Mouse (Mus musculus) A20 (cell line): ENCODE measurements around the gene Tfb1m.

Source experiments
- DNase-seq: peaks from one replicate; pipeline ENCODE4 v3.0.0-alpha.2; 2011; ENCODE audit warnings: low read depth, low spot score

The Tfb1m gene

DNA sequence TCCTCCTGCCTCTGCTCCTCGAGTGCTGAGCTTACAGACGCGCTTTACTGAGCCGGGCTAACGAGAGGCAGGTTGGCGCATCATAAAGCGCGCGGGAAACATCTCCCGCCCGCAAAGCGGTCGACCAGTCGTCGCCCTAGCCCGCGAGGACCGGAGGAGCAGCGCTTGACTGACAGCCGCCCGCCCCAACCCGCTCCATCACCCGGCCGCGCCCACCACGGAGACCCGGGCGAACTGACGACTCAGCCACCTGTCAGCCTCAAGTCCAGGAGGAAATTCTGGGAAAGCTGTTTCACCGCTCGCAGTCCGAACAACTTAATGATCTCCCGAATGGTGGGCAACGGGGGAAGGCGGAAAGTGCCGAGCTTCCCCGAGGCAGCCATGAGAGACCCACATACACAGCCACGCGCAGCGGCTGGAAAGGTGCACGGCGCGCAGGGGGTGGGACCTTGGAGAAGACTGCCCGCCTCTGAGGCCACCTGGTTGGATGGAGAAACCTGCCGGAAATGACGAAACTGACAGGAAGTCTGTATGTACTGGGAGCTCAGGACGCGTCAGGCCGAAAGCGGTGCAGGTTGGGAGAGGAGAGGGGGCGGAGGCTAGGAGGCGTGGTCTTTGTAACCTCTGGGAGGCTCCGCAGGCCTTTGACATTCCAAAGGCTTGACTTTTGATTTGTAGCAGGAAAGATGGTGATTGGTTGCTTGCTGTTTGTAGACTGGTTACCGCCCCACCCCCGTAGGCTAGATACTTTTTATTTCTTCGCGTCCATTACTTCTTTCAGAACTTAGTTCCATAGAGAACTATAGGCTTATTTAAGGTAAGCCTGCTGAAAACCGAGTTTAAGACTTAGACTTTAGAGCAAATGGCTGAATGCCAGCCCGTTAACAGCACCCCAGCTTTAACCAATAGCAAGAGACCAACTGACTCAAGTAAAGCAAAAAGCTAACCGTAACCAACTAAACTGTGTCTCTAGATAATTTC lies at the start of gene Tfb1m:
TSS of gene Tfb1m (minus strand) at position 451 of the 981 bp plus-strand sequence.
- DNase-seq: peak; percentile 99

DNA sequence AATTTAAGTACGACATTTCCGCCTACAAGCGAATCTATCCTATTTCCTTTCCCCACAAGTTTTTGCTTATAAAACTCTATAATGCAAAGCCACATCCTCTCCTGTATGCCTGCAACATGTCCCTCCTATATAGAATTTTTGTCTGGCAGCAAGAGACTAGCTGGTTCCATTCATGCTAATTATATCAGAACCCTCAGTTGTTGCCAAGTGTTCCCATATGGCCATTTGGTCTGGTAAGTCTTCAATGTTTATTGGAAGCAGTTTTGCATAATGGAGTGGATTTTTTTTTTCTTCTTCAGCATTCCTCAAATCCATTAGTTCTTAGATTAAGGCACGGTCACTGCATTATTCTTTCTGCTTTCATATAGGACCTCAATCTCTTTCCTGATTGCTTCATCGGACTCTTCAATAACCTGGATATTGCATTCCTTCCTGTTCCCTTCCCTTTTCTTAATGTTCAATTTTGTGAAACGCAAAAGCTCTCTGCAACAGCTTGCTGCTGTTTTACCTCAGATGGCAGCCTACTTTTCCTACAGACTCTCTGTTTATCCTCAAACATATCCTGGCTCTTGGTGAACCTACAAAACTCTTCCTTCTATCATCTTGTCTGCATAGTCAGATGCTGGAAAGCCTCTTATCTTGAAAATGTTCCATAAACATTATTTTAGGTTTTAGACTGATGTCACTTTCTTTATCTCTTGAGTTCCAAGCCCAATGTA lies 45.5 kb upstream of the Tfb1m start:
- no peak for DNase-seq

DNA sequence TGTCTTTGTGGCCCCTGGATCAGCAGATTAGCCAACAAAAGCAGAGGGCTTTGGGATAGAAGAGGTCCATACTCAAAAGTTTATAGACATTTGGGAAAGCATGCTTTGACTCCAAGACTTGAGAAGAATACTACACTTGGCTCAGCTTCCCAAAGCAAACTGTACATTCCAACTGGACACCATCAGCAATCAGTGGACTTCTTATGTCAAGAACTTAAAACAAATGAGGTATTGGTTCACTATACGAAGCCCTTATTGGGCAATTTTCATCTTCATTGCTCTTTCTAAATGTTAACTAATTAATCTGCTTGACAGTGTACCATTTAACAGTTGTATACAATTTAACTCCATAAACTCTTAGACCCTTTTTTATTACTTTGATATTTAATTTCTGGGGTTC lies 40.8 kb upstream of the Tfb1m start:
- no peak for DNase-seq

DNA sequence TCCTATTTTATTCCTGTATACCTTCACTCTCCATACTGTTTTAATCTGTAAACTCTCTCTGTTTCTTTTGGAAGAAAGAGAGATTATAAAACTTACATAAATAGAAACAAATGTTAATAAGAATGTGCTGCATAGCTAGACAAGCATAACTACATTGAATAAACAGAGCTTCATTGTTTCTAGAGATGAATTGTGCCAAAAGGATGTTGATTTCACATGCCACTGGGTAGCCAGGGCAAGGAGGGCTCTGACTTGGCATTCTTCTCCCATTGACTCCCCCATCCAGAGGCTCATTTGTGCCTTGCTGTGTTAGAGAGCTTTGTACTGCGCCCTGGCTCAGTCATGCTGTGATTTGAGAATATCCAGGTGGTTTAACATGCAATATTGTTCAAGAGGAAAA lies 40.3 kb upstream of the Tfb1m start:
- DNase-seq: no peak

DNA sequence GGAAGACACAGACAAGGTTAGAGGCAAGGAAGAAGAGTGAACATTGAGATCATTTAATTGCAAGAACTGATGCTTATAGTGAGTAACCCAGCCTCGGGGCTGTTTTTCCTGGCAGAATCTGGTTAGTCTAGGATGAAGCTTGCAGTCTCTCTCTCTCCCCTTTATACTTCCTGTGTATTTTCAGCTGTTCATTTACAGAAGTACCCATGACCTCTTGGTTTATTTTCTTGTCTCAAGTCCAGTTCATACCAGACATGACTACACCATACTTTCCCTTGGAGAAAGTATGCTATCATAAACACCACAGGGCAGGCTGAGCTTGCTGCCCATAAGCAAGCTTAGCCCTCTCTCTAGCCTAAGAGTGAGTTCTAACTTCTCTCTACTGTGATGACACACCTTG lies 39.5 kb upstream of the Tfb1m start:
- DNase-seq: no peak

DNA sequence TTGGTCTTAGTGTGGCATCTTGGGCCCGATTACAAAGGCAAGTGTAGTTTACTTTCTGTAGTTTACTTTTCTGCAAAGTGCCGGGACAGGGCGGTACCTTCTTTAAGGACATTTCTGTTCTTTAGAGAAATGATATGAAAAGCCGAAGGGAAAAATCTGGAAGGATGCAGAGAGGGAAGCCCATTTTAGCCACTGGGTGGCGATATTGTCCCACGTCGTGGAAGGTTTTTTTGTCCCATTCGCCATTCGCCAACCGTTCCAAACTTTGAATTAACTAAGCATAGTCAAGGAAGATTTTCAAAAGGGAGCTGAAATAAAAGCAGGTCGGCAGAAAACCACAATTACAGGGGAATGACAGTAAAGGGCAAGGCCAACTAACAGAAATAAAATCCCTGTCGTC lies 13.3 kb upstream of the Tfb1m start:
- peak; percentile 61 for DNase-seq

DNA sequence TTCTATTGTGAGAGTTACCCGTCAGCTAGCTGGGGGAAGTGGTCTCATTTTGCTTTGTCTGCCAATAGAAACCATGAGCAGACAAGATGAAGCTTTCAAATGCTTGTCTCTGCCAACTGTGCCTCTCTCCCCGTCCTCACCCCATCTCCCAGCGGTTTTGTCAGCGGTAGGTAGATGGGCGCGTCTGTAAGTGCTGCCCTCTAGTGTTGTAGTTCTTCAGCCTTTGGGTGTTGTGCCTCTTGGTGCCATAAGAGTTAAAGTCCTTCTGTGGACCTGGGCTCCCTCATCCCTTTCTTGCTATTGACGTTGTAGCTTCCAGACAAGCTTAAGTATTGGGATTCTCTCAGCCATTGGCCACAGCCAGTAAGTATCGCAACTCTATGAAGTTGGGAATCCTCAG lies 4.8 kb upstream of the Tfb1m start:
- no peak for DNase-seq

DNA sequence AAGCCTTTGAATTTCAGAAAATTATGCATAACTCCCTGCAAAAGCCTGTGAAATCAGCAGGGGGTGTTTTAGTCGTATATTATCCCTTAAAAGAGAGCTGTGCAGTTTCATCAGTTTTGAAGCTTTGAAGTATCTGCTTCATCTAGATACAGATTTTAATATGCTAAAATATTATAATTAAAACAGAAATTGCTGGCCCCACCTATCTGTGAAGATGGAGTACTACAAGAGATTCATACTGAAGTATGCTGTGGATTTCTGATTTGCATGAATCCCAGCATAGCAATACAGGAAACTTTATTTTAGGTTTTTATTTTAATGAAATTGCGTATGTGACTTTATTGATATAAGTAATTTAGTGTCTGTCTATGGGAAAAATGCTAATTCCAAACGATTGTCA lies 3.0 kb upstream of the Tfb1m start:
- DNase-seq: peak; percentile 22

DNA sequence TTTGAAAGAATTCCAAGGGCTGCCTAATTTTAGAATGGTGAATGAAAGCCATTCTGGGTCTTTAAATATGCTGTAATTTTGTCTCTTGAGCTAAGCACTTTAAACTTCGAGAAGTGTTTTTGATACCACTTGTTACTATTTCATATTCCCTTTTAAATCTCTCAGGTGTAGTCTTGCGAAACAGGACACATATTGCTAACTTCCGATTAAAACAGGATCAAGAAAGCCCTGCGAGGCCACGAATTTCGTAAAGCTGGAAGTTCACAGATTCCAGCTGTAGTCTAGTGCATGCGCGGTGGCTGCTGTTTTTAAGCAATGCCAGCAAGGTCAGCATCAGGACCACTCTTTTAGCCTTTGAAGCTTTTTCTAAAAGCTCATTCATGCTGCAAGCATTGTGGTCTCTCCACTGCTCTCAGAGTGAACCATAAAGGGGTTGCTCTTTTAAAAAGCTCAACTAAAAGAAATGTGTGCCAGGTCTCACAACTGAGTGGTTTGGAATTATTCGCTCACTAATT lies 832 bp upstream of the Tfb1m start:
- no peak for DNase-seq

DNA sequence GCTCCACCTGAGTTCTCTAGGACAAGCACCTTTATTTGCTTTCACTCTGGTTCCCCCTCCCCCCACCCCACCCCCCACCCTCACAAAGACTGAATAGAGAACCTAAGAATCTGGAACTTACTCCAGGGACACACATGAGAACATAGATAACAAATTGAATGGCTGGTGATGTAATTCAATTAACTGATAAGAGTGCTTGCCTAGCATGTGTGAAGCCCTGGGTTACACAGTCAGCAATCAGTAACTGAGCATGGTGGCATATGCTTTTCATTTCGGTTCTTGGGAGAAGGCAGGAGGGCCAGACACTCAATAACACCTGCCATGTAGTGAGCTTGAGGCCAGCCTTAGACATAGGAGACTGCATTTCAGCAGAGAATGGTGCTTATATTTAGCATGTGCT lies 1.3 kb downstream of the Tfb1m start:
- no peak for DNase-seq

DNA sequence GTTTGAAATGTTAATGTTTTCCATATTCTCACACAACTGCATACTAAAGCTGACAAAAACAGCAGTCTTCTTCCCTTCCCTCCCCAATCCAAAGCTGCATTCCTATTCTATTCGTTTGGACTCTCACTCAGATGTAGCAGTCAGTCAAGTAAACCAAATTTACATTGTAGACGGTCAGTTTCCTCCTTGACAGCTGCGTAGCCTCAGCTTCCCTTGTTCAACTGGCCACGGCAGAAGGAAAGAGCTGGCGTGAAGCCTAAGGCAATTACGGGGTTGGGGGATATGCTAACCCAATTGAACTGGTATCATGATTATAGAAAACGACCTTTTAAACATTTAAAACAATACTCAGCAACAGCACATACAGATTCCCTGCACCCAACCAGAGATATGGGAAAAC lies 9.9 kb downstream of the Tfb1m start:
- DNase-seq: no peak

DNA sequence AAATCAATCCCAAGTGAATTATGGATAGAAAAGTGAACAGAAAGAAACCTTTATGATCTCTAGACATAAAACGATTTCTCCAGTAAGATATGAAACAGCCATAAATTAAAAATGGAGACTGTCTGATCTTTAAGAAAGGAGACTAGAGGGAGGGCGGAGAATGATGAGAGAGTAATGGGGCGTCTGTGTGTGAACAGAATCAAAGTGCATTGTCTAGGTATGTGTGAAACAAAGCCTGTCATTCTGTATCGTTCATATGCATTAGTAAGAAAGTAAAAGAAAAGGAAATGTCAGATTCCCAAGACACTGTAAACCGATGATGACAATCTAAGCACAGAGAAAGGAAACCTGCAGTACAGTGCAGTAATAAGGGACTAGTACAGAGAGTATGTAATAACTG lies 16.5 kb downstream of the Tfb1m start:
- no peak for DNase-seq

DNA sequence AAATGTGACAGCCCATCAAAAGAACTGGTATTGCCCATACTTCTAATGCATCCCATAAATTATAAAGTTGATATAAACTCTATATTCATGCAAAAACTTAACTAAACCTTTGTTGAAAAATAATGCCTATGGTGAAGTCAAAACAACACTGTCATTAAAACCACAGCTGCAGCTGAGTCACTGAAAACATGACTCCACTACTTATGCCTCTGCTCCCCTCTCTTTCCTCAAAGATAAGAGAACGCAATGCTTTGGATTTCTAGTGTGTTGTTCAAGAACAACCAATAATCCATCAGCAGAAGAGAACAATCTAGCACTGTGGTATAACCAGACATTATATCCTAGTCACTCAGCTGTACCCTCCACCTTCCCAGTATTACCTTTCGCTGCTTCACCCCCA lies 17.3 kb downstream of the Tfb1m start:
- DNase-seq: no peak

DNA sequence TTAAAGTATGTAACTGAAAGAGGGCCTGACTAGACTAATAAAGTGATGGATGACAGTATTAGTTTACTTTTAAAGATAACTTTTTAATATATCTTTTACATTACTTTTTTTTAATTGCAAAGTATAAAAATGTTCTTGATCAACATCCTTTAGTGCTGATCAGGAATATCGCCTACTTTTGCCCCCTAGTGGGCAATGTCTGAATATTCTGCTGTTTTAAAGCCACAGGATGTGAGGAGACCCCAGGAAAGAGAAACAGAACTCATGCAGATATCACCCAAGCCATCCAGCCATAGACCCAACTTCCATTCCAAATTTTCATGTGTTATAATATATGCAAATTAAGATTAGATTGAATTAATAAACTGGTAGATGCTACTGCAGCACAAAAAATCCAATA lies 24.2 kb downstream of the Tfb1m start:
- peak; percentile 48 for DNase-seq

DNA sequence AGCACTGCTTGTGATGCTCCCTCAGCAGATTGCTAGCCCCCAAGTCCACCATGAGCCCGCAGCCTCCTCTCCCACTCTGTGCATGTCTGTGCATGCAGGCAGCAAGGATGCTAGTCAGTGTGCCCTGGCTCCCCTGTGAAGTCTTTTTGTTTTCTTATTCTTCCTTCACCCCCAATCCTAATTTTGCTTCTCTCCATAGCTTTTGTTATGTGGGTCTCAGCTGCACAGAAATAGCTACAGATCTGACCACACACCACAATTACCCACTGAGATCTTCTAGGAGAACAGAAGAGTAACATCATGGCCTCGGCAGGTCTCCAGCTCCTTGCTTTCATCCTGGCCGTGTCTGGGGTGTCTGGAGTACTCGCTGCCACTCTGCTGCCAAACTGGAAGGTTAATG lies 25.3 kb downstream of the Tfb1m start, which contains the start of gene Cldn20:
TSS of gene Cldn20 (plus strand) at position 301 of the 400 bp plus-strand sequence.
- DNase-seq: no peak

DNA sequence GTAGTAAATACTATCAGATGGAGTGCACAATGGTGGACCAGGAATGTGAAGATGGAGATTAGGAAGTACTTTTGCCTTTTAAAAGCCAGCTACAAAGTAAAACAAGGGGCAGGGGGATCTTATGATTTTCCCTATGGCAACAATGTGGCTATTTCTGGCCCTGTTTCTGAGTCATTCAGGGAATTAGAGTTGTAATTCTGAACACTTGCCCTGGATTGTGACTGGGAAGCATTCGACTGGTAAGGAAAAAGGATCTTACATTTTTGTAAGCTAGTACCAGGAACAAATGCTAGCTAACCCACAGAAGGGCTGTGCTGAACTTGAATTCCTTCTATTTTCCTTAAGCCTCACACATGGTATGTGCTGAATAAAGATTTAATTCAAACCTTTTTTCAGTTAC lies 25.9 kb downstream of the Tfb1m start:
- DNase-seq: no peak

DNA sequence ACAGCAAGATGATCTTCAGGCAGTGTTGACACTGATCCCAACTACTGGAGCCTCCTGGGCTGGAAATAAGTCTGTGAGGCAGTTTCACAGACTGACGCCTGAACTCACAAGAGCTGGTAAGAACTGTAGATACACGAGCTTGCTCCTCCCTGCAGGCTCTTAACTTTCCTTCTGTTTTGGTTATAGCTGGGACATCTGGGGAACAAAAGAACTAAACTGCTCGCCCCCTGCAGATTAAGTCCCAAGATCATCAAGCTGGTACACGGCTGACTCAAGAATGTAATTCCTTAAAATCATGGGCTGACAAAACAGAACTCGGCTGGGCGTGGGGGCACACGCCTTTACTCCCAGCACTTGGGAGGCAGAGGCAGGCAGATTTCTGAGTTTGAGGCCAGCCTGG lies 27.0 kb downstream of the Tfb1m start:
- no peak for DNase-seq

DNA sequence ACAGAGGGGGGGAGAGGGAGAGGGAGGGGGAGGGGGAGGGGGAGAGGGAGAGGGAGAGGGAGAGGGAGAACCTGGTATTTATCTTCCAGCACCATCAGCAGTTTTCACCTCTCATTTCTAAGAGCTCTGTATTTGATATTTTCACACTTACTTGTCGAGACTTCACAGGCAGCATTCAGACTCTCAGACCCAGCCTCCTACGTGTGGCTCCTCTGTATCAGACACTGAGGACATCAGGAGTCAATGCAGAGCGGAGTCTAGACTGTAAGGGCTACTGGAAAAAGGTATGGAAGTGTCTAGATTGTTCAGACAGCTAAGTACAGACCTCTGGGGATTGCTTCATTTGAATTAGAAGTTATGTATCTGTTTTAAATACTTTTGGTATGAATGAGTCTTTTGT lies 28.1 kb downstream of the Tfb1m start:
- no peak for DNase-seq

DNA sequence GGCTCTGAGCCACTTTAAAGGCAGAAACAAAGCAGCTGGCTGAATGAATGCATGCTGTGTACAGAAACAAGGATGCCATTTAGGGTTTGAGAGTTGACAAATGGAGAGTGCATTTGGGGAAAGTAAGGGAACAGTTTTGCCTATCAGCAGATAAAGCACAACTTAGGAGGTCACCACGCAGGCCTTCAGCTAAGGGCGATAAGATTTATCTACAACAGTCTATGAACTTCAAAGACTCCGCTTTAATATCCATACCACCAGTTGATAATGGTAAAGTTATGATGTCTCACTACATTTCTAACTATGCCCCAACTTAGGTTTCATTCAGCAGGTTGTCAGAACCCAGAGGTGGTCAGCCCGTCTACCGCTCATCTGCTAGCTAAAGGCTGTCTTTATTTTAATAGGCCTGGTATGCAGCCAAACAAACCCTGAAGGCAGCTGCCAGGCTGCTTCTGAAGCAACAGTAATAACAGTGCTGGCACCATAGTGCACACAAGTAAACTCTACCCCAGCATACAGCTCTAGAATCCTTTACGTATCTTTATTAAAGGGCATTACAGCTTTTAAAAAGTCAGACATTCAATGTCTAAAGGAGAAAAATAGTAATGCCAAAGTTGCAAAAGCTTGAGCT lies 29.6 kb downstream of the Tfb1m start:
- DNase-seq: no peak

DNA sequence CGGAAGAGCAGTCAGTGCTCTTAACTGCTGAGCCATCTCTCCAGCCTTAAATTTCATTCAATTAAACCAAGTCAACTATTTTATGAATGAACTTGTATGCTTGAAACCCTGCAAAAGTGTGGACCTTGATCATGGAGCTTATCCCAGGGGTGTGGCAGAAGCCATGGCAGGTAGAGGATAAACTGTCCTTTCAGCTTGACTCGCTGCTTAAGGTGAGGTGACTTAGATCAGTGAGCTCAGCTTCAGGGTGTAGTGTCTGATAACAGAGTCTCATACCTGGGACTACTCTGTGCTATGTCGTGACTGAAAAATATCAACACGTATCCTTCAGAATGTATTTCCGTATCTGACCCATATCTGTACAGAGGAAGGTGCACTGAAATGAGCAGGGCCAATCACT lies 37.2 kb downstream of the Tfb1m start:
- DNase-seq: no peak

DNA sequence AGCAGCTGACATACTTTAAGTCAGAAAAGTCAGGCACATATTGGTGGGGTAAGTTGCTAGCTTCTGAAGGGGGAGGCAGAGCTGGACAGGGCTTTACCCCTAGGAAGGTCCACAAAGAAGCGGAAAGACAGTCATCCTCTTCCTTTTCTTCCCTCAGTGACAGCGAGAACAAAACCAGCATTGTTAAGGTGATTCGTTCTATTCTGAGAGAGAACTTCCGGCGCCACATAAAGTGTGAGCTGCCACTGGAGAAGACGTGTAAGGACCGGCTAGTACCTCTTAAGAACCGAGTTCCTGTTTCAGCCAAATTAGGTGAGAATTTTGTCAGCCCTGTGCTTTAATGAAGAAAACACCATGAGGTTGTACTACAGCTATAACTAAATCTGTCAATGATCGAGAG lies 41.2 kb downstream of the Tfb1m start:
- DNase-seq: peak; percentile 84

DNA sequence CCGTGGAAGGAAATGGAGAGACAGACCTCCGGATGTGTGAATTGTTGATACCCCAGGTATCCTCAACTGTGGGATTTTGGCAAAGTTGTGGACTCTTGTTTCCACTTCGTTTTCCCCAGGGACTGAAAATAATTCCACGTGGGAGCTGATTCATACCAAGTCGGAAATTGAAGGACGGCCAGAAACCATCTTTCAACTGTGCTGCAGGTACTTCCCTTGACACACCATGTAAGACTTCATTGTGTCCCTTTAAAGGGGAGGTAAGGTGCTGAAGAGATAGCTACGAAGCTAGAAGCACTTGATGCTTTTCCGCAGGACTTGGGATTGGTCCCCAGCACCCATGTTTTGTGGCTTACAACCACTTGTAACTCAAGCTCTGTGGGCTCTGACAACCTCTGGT lies 41.7 kb downstream of the Tfb1m start:
- no peak for DNase-seq
